Mouse (Mus musculus) layer of hippocampus, postnatal 10 days (tissue): Measurements from ENCODE around the gene Ldlrad3. TPM values are rescaled to one million over a fixed set of nuclear protein-coding genes. Genes with fewer than 3 reads are reported as not detected.

Source experiments
- DNase-seq, 2 experiments: peaks; one replicate each; pipeline ENCODE4 v3.0.0; 2021; ENCODE audit warnings: low spot score in 2 of 2
- total RNA-seq, 2 experiments: library from RNA; stranded (reverse); gene quantifications; 2 replicates each; pipeline ENCODE4 v1.2.3; 2021

Ldlrad3 gene
- total RNA-seq, 2 experiments from 2014 or later = 15.4 to 15.5 TPM

- DNase-seq = no peak
Observed at GRCm38 (mm10) chr2:102038895-102039667, 147.1 kb downstream of the Ldlrad3 start.

GRCm38 (mm10) chr2:102038229-102038894 lies 147.8 kb downstream of the Ldlrad3 start:
- DNase-seq = peak; percentile 65 to 78

GRCm38 (mm10) chr2:102036665-102037511 lies 149.3 kb downstream of the Ldlrad3 start:
- no peak for DNase-seq

GRCm38 (mm10) chr2:102034513-102034879 lies 151.7 kb downstream of the Ldlrad3 start:
- DNase-seq = no peak

GRCm38 (mm10) chr2:102033818-102034512 lies 152.2 kb downstream of the Ldlrad3 start:
- DNase-seq = no peak

- DNase-seq = peak; percentile 51 to 55
Observed at GRCm38 (mm10) chr2:102032713-102033343, 153.4 kb downstream of the Ldlrad3 start.

- peak; percentile 65 to 78 for DNase-seq
Observed at GRCm38 (mm10) chr2:102030652-102031051, 155.5 kb downstream of the Ldlrad3 start.

- DNase-seq = no peak
Observed at GRCm38 (mm10) chr2:102030152-102030551, 156.0 kb downstream of the Ldlrad3 start.

GRCm38 (mm10) chr2:102029682-102030081 lies 156.5 kb downstream of the Ldlrad3 start:
- DNase-seq = no peak

- DNase-seq = no peak
Observed at GRCm38 (mm10) chr2:102027265-102027664, 158.9 kb downstream of the Ldlrad3 start.

- no peak for DNase-seq
Observed at GRCm38 (mm10) chr2:102026156-102026555, 160.0 kb downstream of the Ldlrad3 start.

- DNase-seq = no peak
Observed at GRCm38 (mm10) chr2:102024483-102024882, 161.7 kb downstream of the Ldlrad3 start.

- DNase-seq = no peak
Observed at GRCm38 (mm10) chr2:102021371-102022084, 164.7 kb downstream of the Ldlrad3 start.

GRCm38 (mm10) chr2:102020546-102020945 lies 165.6 kb downstream of the Ldlrad3 start:
- DNase-seq = no peak

GRCm38 (mm10) chr2:102014538-102015113 lies 171.6 kb downstream of the Ldlrad3 start:
- DNase-seq = no peak

- no peak for DNase-seq
Observed at GRCm38 (mm10) chr2:102011311-102011975, 174.7 kb downstream of the Ldlrad3 start.

GRCm38 (mm10) chr2:102009766-102010265 lies 176.4 kb downstream of the Ldlrad3 start:
- DNase-seq = no peak

GRCm38 (mm10) chr2:102006143-102006542 lies 180.0 kb downstream of the Ldlrad3 start:
- DNase-seq = no peak
